Mouse (Mus musculus): Measurements from ENCODE around the gene Atad1. TPM values are rescaled to one million over a fixed set of nuclear protein-coding genes. Genes with fewer than 3 reads are reported as not detected.

Atad1 gene
- polyA plus RNA-seq, 1 experiment, result 15.0 TPM

Other genes starting within 250 kb of the Atad1 start
- 12.1 and 12.4 TPM in 2 replicates for gene Papss2, start 144.0 kb downstream of the Atad1 start, polyA plus RNA-seq (2012; rRNA removed)
- gene Pten, start 17.7 kb upstream of the Atad1 start, polyA plus RNA-seq (2012; rRNA removed), result 14.1 and 21.1 TPM in 2 replicates

Measured in gonadal fat pad, adult 2 months (tissue).